20 mouse cellular contexts compared by ENCODE assay signal in genomic region chr3:121405101-121405500, GRCm38 (mm10).
"Had no signal": no experiment of that assay in that cellular context is flagged by ENCODE, and none has a peak within 500 bp of the region (broad histone marks: within the 10 kb centered on the region; RNA-seq: fewer than 3 reads in every experiment).

No protein-coding gene starts in this region.

- H3K4me3 ChIP-seq: layer of hippocampus, adult 2 months; liver, embryonic 13.5 days; neural tube, embryonic 12.5 days; neural tube, embryonic 15.5 days had no signal

- H3K9me3 ChIP-seq: liver, embryonic 13.5 days; neural tube, embryonic 12.5 days; neural tube, embryonic 15.5 days had no signal

- H3K36me3 ChIP-seq: liver, embryonic 13.5 days; neural tube, embryonic 12.5 days; neural tube, embryonic 15.5 days had no signal

- H3K4me2 ChIP-seq: liver, embryonic 13.5 days; midbrain, embryonic 11.5 days; neural tube, embryonic 12.5 days; neural tube, embryonic 15.5 days had no signal

- DNase-seq: kidney, adult 9 months; kidney, postnatal 25 days; layer of hippocampus, adult 9-11 months; liver, embryonic 13.5 days; lung, adult 2 months; lung, postnatal 14 days; lung, postnatal 4 days; midbrain, embryonic 14.5 days; right cerebral cortex, adult 18-20 months; right cerebral cortex, postnatal 14 days; right cerebral cortex, postnatal 4 days; spleen, adult 18-20 months; thymus, adult 2 months; thymus, postnatal 14 days; thymus, postnatal 4 days had no signal

- H3K27me3 ChIP-seq: liver, embryonic 13.5 days; neural tube, embryonic 12.5 days; neural tube, embryonic 15.5 days had no signal

- H3K9ac ChIP-seq: liver, embryonic 13.5 days; neural tube, embryonic 12.5 days; neural tube, embryonic 15.5 days had no signal

- H3K27ac ChIP-seq: kidney, postnatal 0 days; layer of hippocampus, adult 2 months; liver, embryonic 13.5 days; neural tube, embryonic 12.5 days; neural tube, embryonic 15.5 days had no signal

- H3K4me1 ChIP-seq: liver, embryonic 13.5 days; neural tube, embryonic 12.5 days; neural tube, embryonic 15.5 days had no signal
